Mouse (Mus musculus) adrenal gland, postnatal 10 days (tissue): ENCODE measurements around the gene Gm49711. TPM values are rescaled to one million over a fixed set of nuclear protein-coding genes. Genes with fewer than 3 reads are reported as not detected.

ENCODE experiments used
- DNase-seq: peaks from one replicate; pipeline ENCODE4 v3.0.0; 2021; ENCODE audit warnings: mixed read lengths
- long read RNA-seq, 2 experiments: library from polyadenylated mRNA; stranded (forward); transcript quantifications; one replicate each; pipeline ENCODE4 v2.0.0; 2021
- total RNA-seq, 2 experiments: library from RNA; stranded (reverse); gene quantifications; 2 replicates each; pipeline ENCODE4 v1.2.3; 2021

The Gm49711 gene
- not detected for total RNA-seq
- long read RNA-seq, experiment 1, result 0 reads
- long read RNA-seq, experiment 2, result 0 reads

GRCm38 (mm10) chr16:92057852-92058643, at the start of gene Gm49711, which contains the start of the genes Mrps6 and Slc5a3:
Gene Gm49711 (plus strand): TSS chr16:92058316.
Gene Mrps6 (plus strand): TSS chr16:92058270.
Gene Slc5a3 (plus strand): TSS chr16:92058322.
- peak; percentile 96 for DNase-seq

GRCm38 (mm10) chr16:92009586-92009985, 48.5 kb upstream of the Gm49711 start:
- no peak for DNase-seq

- DNase-seq, result no peak
These were observed 41.3 kb upstream of the Gm49711 start for GRCm38 (mm10) chr16:92016792-92017191.

GRCm38 (mm10) chr16:92019141-92020118, 38.7 kb upstream of the Gm49711 start:
- DNase-seq, result peak; percentile 57

GRCm38 (mm10) chr16:92021656-92022400, 36.3 kb upstream of the Gm49711 start:
- no peak for DNase-seq

GRCm38 (mm10) chr16:92022494-92023283, 35.4 kb upstream of the Gm49711 start:
- DNase-seq, result no peak

GRCm38 (mm10) chr16:92033286-92033685, 24.8 kb upstream of the Gm49711 start:
- no peak for DNase-seq

GRCm38 (mm10) chr16:92034676-92035075, 23.4 kb upstream of the Gm49711 start:
- DNase-seq, result no peak

GRCm38 (mm10) chr16:92036701-92037100, 21.4 kb upstream of the Gm49711 start:
- DNase-seq, result no peak

- no peak for DNase-seq
These were observed 20.1 kb upstream of the Gm49711 start for GRCm38 (mm10) chr16:92037891-92038607.

GRCm38 (mm10) chr16:92039421-92039820, 18.7 kb upstream of the Gm49711 start:
- no peak for DNase-seq

- DNase-seq, result no peak
These were observed 18.1 kb upstream of the Gm49711 start for GRCm38 (mm10) chr16:92039966-92040365.

GRCm38 (mm10) chr16:92051777-92052310, 6.3 kb upstream of the Gm49711 start:
- no peak for DNase-seq

- no peak for DNase-seq
These were observed 5.5 kb upstream of the Gm49711 start for GRCm38 (mm10) chr16:92052569-92052968.

GRCm38 (mm10) chr16:92056711-92057110, 1.4 kb upstream of the Gm49711 start:
- DNase-seq, result no peak

GRCm38 (mm10) chr16:92057456-92057851, 662 bp upstream of the Gm49711 start:
- no peak for DNase-seq

GRCm38 (mm10) chr16:92058644-92059620, 816 bp downstream of the Gm49711 start:
- DNase-seq, result peak; percentile 44

- no peak for DNase-seq
These were observed 2.1 kb downstream of the Gm49711 start for GRCm38 (mm10) chr16:92060213-92060612.

GRCm38 (mm10) chr16:92061586-92061985, 3.5 kb downstream of the Gm49711 start:
- no peak for DNase-seq
